Mouse (Mus musculus): ENCODE results near the gene Tmem119. TPM values are rescaled to one million over a fixed set of nuclear protein-coding genes. Genes with fewer than 3 reads are reported as not detected.
A peak's percentile ranks its signal among the peaks of the same experiment; 100 is the strongest.

Tmem119 gene
- polyA plus RNA-seq, 1 experiment from 2014 or later, result 5.7 TPM

- Histone ChIP-seq H3K4me3 (no peak within 1 kb of the TSS), H3K9ac (no peak within 1 kb of the TSS), H3K9me3 (no peaks in the 10 kb centered on the region), H3K36me3 (replicated peaks) (no peaks in the 10 kb centered on the region), H3K4me2 (no peak within 1 kb of the TSS), H3K27me3 (replicated peaks) (no peaks in the 10 kb centered on the region), H3K27ac (no peak within 1 kb of the TSS), H3K4me1 (no peaks in the 10 kb centered on the region)
- 47% methylated on average over 8 of the region's 8 CpGs for WGBS
- no peak for ATAC-seq (replicated peaks)
Observed at GRCm38 (mm10) chr5:113832490-113832901, 32.2 kb upstream of the Tmem119 start, which contains the start of gene Selplg. Gene Selplg (minus strand): TSS chr5:113832644.

- H3K4me3 ChIP-seq, result no peak overlapping the region
- H3K9me3 ChIP-seq, result no peaks in the 10 kb centered on the region
- H3K4me1 ChIP-seq, result no peaks in the 10 kb centered on the region
- no peak overlapping the region for H3K27ac ChIP-seq
- no peaks in the 10 kb centered on the region for H3K36me3 ChIP-seq (replicated peaks)
- H3K9ac ChIP-seq, result no peak overlapping the region
- no peak overlapping the region for H3K4me2 ChIP-seq
- WGBS, result 59% methylated on average over 3 of the region's 3 CpGs
- no peaks in the 10 kb centered on the region for H3K27me3 ChIP-seq (replicated peaks)
- ATAC-seq (replicated peaks), result no peak
Observed at GRCm38 (mm10) chr5:113831741-113832140, 31.4 kb upstream of the Tmem119 start.

GRCm38 (mm10) chr5:113830796-113831195 lies 30.5 kb upstream of the Tmem119 start:
- Histone ChIP-seq H3K9me3 (no peaks in the 10 kb centered on the region), H3K4me2 (no peak overlapping the region), H3K9ac (no peak overlapping the region), H3K36me3 (replicated peaks) (no peaks in the 10 kb centered on the region), H3K4me1 (no peaks in the 10 kb centered on the region), H3K4me3 (no peak overlapping the region), H3K27me3 (replicated peaks) (no peaks in the 10 kb centered on the region), H3K27ac (no peak overlapping the region)
- ATAC-seq (replicated peaks), result no peak
- WGBS, result 89% methylated on average over 5 of the region's 5 CpGs

- no peak for ATAC-seq (replicated peaks)
- no peaks in the 10 kb centered on the region for H3K9me3 ChIP-seq
- no peaks in the 10 kb centered on the region for H3K4me1 ChIP-seq
- H3K4me3 ChIP-seq, result no peak overlapping the region
- H3K27ac ChIP-seq, result no peak overlapping the region
- no peaks in the 10 kb centered on the region for H3K36me3 ChIP-seq (replicated peaks)
- 76% methylated on average over 10 of the region's 10 CpGs for WGBS
- H3K9ac ChIP-seq, result no peak overlapping the region
- no peaks in the 10 kb centered on the region for H3K27me3 ChIP-seq (replicated peaks)
- no peak overlapping the region for H3K4me2 ChIP-seq
Observed at GRCm38 (mm10) chr5:113830292-113830643, 30.0 kb upstream of the Tmem119 start.

- Histone ChIP-seq H3K4me2 (no peak overlapping the region), H3K4me3 (no peak overlapping the region), H3K27me3 (replicated peaks) (no peaks in the 10 kb centered on the region), H3K4me1 (no peaks in the 10 kb centered on the region), H3K27ac (no peak overlapping the region), H3K36me3 (replicated peaks) (no peaks in the 10 kb centered on the region), H3K9me3 (no peaks in the 10 kb centered on the region), H3K9ac (no peak overlapping the region)
- no peak for ATAC-seq (replicated peaks)
- 82% methylated on average over 7 of the region's 7 CpGs for WGBS
Observed at GRCm38 (mm10) chr5:113829566-113830291, 29.4 kb upstream of the Tmem119 start.

- WGBS, result 62% methylated on average over 7 of the region's 7 CpGs
- H3K4me1 ChIP-seq, result no peaks in the 10 kb centered on the region
- H3K36me3 ChIP-seq (replicated peaks), result no peaks in the 10 kb centered on the region
- no peak overlapping the region for H3K4me3 ChIP-seq
- no peak for ATAC-seq (replicated peaks)
- H3K4me2 ChIP-seq, result no peak overlapping the region
- H3K9ac ChIP-seq, result no peak overlapping the region
- H3K27me3 ChIP-seq (replicated peaks), result no peaks in the 10 kb centered on the region
- H3K27ac ChIP-seq, result no peak overlapping the region
- H3K9me3 ChIP-seq, result no peaks in the 10 kb centered on the region
Observed at GRCm38 (mm10) chr5:113828481-113828880, 28.2 kb upstream of the Tmem119 start.

GRCm38 (mm10) chr5:113827991-113828411 lies 27.7 kb upstream of the Tmem119 start:
- no peaks in the 10 kb centered on the region for H3K27me3 ChIP-seq (replicated peaks)
- WGBS, result 54% methylated on average over 4 of the region's 4 CpGs
- H3K9me3 ChIP-seq, result no peaks in the 10 kb centered on the region
- no peak overlapping the region for H3K4me2 ChIP-seq
- H3K36me3 ChIP-seq (replicated peaks), result no peaks in the 10 kb centered on the region
- no peaks in the 10 kb centered on the region for H3K4me1 ChIP-seq
- H3K27ac ChIP-seq, result no peak overlapping the region
- H3K9ac ChIP-seq, result no peak overlapping the region
- no peak for ATAC-seq (replicated peaks)
- H3K4me3 ChIP-seq, result no peak overlapping the region

- WGBS, result 88% methylated on average over 4 of the region's 4 CpGs
- H3K4me1 ChIP-seq, result no peaks in the 10 kb centered on the region
- no peaks in the 10 kb centered on the region for H3K9me3 ChIP-seq
- H3K27me3 ChIP-seq (replicated peaks), result no peaks in the 10 kb centered on the region
- ATAC-seq (replicated peaks), result no peak
- no peak overlapping the region for H3K9ac ChIP-seq
- no peak overlapping the region for H3K4me2 ChIP-seq
- no peaks in the 10 kb centered on the region for H3K36me3 ChIP-seq (replicated peaks)
- no peak overlapping the region for H3K27ac ChIP-seq
- no peak overlapping the region for H3K4me3 ChIP-seq
Observed at GRCm38 (mm10) chr5:113826619-113827018, 26.3 kb upstream of the Tmem119 start.

- 83% methylated on average over 7 of the region's 7 CpGs for WGBS
- H3K27me3 ChIP-seq (replicated peaks), result no peaks in the 10 kb centered on the region
- H3K36me3 ChIP-seq (replicated peaks), result no peaks in the 10 kb centered on the region
- H3K27ac ChIP-seq, result no peak overlapping the region
- ATAC-seq (replicated peaks), result no peak
- H3K4me2 ChIP-seq, result no peak overlapping the region
- no peaks in the 10 kb centered on the region for H3K4me1 ChIP-seq
- H3K9me3 ChIP-seq, result no peaks in the 10 kb centered on the region
- no peak overlapping the region for H3K9ac ChIP-seq
- no peak overlapping the region for H3K4me3 ChIP-seq
Observed at GRCm38 (mm10) chr5:113825558-113825957, 25.2 kb upstream of the Tmem119 start.

GRCm38 (mm10) chr5:113824228-113824627 lies 23.9 kb upstream of the Tmem119 start:
- H3K9ac ChIP-seq, result no peak overlapping the region
- no peaks in the 10 kb centered on the region for H3K4me1 ChIP-seq
- no peak overlapping the region for H3K27ac ChIP-seq
- H3K4me3 ChIP-seq, result no peak overlapping the region
- WGBS, result 87% methylated on average over 4 of the region's 4 CpGs
- no peaks in the 10 kb centered on the region for H3K27me3 ChIP-seq (replicated peaks)
- H3K4me2 ChIP-seq, result no peak overlapping the region
- no peak for ATAC-seq (replicated peaks)
- H3K36me3 ChIP-seq (replicated peaks), result no peaks in the 10 kb centered on the region
- H3K9me3 ChIP-seq, result no peaks in the 10 kb centered on the region

GRCm38 (mm10) chr5:113818572-113818971 lies 18.3 kb upstream of the Tmem119 start:
- Histone ChIP-seq H3K4me1 (peaks cover 6% of the 10 kb centered on the region; the same call in 1 of the 2 replicates), H3K36me3 (replicated peaks) (no peaks in the 10 kb centered on the region), H3K9ac (no peak overlapping the region), H3K27me3 (replicated peaks) (0 out of 2 replicates have a peak, but pooled peaks cover 2% of the 10 kb centered on the region), H3K4me3 (no peak overlapping the region), H3K27ac (0 out of 2 replicates have a peak overlapping the region, but pooled peaks have one; percentile 42), H3K4me2 (no peak overlapping the region), H3K9me3 (no peaks in the 10 kb centered on the region)
- peak; percentile 45; the same call in 1 of the 2 replicates for ATAC-seq (replicated peaks)
- 70% methylated on average over 14 of the region's 14 CpGs for WGBS

GRCm38 (mm10) chr5:113815638-113816152 lies 15.4 kb upstream of the Tmem119 start:
- no peak overlapping the region for H3K4me2 ChIP-seq

GRCm38 (mm10) chr5:113815041-113815389 lies 14.7 kb upstream of the Tmem119 start:
- Histone ChIP-seq H3K36me3 (replicated peaks) (no peaks in the 10 kb centered on the region), H3K4me1 (peaks cover 6% of the 10 kb centered on the region; the same call in 1 of the 2 replicates), H3K4me3 (no peak overlapping the region), H3K27me3 (replicated peaks) (0 out of 2 replicates have a peak, but pooled peaks cover 2% of the 10 kb centered on the region), H3K27ac (no peak overlapping the region), H3K9me3 (no peaks in the 10 kb centered on the region; the same call in 1 of the 2 replicates), H3K4me2 (no peak overlapping the region), H3K9ac (no peak overlapping the region)
- 57% methylated on average over 11 of the region's 11 CpGs for WGBS
- no peak for ATAC-seq (replicated peaks)

More at GRCm38 (mm10) chr5:113815638-113816152, 15.4 kb upstream of the Tmem119 start:
- Histone ChIP-seq H3K27ac (no peak overlapping the region), H3K27me3 (replicated peaks) (0 out of 2 replicates have a peak, but pooled peaks cover 2% of the 10 kb centered on the region), H3K4me3 (no peak overlapping the region), H3K36me3 (replicated peaks) (no peaks in the 10 kb centered on the region), H3K9me3 (no peaks in the 10 kb centered on the region; the same call in 1 of the 2 replicates), H3K9ac (no peak overlapping the region), H3K4me1 (peaks cover 6% of the 10 kb centered on the region; the same call in 1 of the 2 replicates)
- no peak for ATAC-seq (replicated peaks)
- 13% methylated on average over 15 of the region's 15 CpGs for WGBS

All from midbrain, embryonic 15.5 days (tissue).